Mouse (Mus musculus): Measurements from ENCODE around the gene Arhgap23. TPM values are rescaled to one million over a fixed set of nuclear protein-coding genes. Genes with fewer than 3 reads are reported as not detected.
A peak's percentile ranks its signal among the peaks of the same experiment; 100 is the strongest.

The Arhgap23 gene
- polyA plus RNA-seq, 1 experiment: 27.7 TPM

- TF ChIP-seq POLR2A (IDR thresholded peaks at IDR 0.05; ENCODE audit: control insufficient read depth, low read depth, low read length): no peak
- no peak for TF ChIP-seq CTCF (IDR thresholded peaks at IDR 0.05; ENCODE audit: control insufficient read depth, insufficient read depth, insufficient replicate concordance, low read depth, low read length)
- H3K27me3 ChIP-seq (ENCODE audit: control insufficient read depth, insufficient read depth, low read length): peaks cover 2% of the 10 kb centered on the region
- H3K27ac ChIP-seq (ENCODE audit: control insufficient read depth, insufficient read depth, low read depth, low read length): no peak overlapping the region
- H3K36me3 ChIP-seq (ENCODE audit: control insufficient read depth, insufficient read depth, low read length): no peaks in the 10 kb centered on the region
- peaks cover 20% of the 10 kb centered on the region for H3K4me1 ChIP-seq (ENCODE audit: control insufficient read depth, insufficient read depth, low read length)
- H3K4me3 ChIP-seq (ENCODE audit: control insufficient read depth, low read depth, low read length): no peak overlapping the region
Observed at GRCm38 (mm10) chr11:97533653-97534052, 118.3 kb downstream of the Arhgap23 start.

DNA sequence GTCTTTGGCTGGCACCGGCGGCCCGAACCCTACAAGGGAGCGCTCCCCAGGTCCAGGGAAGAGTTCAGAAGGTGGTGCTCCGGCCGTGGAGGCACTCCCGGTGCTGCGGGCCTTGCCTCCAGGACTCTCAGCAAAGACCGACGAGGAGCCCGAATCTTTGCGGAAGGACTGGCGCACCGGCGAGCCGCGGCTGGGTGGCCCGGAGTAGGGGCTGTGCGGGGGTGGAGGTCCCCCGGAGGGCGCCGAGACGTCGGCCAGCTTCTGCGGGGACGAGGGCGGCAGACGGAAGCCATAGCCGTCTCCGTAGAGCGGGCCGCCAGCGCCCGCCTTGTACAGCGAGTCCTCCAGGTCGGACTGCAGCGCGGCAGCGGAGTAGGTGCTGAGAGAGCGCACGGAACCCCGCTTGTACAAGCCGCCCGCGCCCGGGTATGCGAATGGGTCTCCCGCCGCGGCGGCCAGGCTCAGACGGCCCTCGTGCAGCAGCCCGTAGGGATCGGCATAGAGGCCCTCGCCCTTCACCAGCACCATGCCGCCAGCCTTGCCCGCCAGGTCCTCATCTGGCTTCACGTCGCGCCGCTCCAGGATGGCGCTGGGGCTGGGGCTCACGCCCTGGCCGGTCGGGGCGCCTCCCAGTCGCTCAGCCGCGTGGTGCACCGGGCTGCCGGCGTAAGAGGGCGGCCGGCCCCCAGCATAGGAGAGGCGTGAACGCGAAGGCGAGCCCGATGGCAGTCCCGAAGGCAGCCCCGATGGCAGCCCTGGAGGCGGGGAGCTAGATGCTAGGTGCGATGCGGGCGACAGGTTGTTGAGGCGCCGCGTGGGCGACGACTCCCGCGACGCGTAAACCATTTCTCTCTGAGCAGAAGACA is 119.3 kb downstream of the Arhgap23 start:
- Histone ChIP-seq H3K27ac (ENCODE audit: control insufficient read depth, insufficient read depth, low read depth, low read length) (no peak overlapping the region), H3K36me3 (ENCODE audit: control insufficient read depth, insufficient read depth, low read length) (no peaks in the 10 kb centered on the region), H3K27me3 (ENCODE audit: control insufficient read depth, insufficient read depth, low read length) (peaks cover 2% of the 10 kb centered on the region), H3K4me3 (ENCODE audit: control insufficient read depth, low read depth, low read length) (peak overlapping the region; percentile 76), H3K4me1 (ENCODE audit: control insufficient read depth, insufficient read depth, low read length) (peaks cover 20% of the 10 kb centered on the region)
- no peak for TF ChIP-seq POLR2A (IDR thresholded peaks at IDR 0.05; ENCODE audit: control insufficient read depth, low read depth, low read length)
- no peak for TF ChIP-seq CTCF (IDR thresholded peaks at IDR 0.05; ENCODE audit: control insufficient read depth, insufficient read depth, insufficient replicate concordance, low read depth, low read length)

DNA sequence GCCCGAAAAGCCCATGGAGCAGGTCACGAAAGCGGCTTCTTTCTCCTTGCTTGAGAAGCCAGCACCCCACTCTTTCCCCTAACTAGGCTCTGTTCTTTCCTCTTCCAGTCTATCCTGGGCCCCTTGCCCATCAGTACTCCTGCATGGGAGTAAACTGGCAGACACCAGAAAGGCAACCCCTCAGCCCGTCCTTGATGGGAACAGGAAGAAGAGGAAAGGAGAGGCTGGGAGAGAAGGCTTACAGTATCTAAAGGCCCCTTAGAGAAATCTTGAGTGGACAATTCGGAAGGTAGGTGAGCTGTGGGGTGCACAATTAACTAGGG is 119.9 kb downstream of the Arhgap23 start:
- TF ChIP-seq POLR2A (IDR thresholded peaks at IDR 0.05; ENCODE audit: control insufficient read depth, low read depth, low read length) (no peak), CTCF (IDR thresholded peaks at IDR 0.05; ENCODE audit: control insufficient read depth, insufficient read depth, insufficient replicate concordance, low read depth, low read length) (no peak)
- Histone ChIP-seq H3K4me3 (ENCODE audit: control insufficient read depth, low read depth, low read length) (peak overlapping the region; percentile 76), H3K27me3 (ENCODE audit: control insufficient read depth, insufficient read depth, low read length) (peaks cover 2% of the 10 kb centered on the region), H3K4me1 (ENCODE audit: control insufficient read depth, insufficient read depth, low read length) (peaks cover 20% of the 10 kb centered on the region), H3K27ac (ENCODE audit: control insufficient read depth, insufficient read depth, low read depth, low read length) (no peak overlapping the region), H3K36me3 (ENCODE audit: control insufficient read depth, insufficient read depth, low read length) (no peaks in the 10 kb centered on the region)

DNA sequence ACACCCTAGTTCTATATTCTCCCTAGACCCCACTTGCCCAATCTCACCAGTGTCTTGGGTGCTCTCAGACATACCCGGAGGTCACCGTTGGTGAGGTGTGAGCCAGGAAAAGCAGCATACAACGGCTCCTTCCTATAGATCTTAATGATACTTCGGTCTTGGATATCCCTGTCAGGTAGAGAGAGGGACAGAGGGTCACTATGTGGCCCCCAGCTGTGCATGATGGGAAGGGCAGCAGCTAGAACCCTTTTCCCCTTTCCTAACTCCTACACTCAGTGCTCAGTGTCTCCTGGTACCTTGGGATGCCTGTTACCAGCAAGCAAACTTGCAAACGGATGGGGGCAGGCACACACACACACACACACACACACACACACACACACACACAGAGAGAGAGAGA is 120.3 kb downstream of the Arhgap23 start:
- H3K4me1 ChIP-seq (ENCODE audit: control insufficient read depth, insufficient read depth, low read length): peaks cover 20% of the 10 kb centered on the region
- no peak overlapping the region for H3K27ac ChIP-seq (ENCODE audit: control insufficient read depth, insufficient read depth, low read depth, low read length)
- no peaks in the 10 kb centered on the region for H3K36me3 ChIP-seq (ENCODE audit: control insufficient read depth, insufficient read depth, low read length)
- TF ChIP-seq CTCF (IDR thresholded peaks at IDR 0.05; ENCODE audit: control insufficient read depth, insufficient read depth, insufficient replicate concordance, low read depth, low read length) (no peak), POLR2A (IDR thresholded peaks at IDR 0.05; ENCODE audit: control insufficient read depth, low read depth, low read length) (no peak)
- peaks cover 2% of the 10 kb centered on the region for H3K27me3 ChIP-seq (ENCODE audit: control insufficient read depth, insufficient read depth, low read length)
- peak overlapping the region; percentile 36 for H3K4me3 ChIP-seq (ENCODE audit: control insufficient read depth, low read depth, low read length)

DNA sequence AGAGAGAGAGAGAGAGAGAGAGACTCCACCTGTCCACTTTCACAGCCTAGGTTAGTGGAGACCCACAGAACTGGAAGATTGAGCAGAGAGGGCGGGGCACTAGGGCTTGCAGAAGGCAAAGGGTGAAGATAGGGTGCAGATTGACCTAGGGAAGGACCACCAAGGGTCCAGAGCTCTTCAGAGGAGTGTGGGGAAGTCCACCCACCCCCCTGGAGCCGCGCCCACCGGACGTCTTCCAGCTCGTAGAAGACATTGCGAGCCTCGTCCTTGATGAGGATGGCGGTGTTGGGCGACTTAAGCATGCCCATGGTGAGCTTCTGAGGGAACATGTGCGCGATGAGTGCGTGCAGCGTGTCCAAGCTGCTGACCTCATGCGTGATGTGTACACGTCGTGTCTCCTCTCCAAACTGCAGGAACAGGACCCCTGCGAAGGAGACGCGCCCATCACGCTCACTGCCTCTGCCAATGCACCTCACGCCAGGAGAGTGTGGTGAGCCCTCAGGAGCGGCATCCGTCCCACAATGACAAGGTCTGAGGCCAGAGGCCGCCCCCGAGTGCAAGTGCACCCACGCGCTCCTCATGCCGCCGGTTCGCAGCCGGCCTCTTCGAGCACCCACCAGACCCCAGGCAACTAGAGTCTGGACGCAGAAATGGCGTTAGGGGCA is 120.9 kb downstream of the Arhgap23 start:
- H3K4me3 ChIP-seq (ENCODE audit: control insufficient read depth, low read depth, low read length): peak overlapping the region; percentile 35
- no peak for TF ChIP-seq POLR2A (IDR thresholded peaks at IDR 0.05; ENCODE audit: control insufficient read depth, low read depth, low read length)
- no peak for TF ChIP-seq CTCF (IDR thresholded peaks at IDR 0.05; ENCODE audit: control insufficient read depth, insufficient read depth, insufficient replicate concordance, low read depth, low read length)
- H3K4me1 ChIP-seq (ENCODE audit: control insufficient read depth, insufficient read depth, low read length): peaks cover 20% of the 10 kb centered on the region
- no peaks in the 10 kb centered on the region for H3K36me3 ChIP-seq (ENCODE audit: control insufficient read depth, insufficient read depth, low read length)
- peaks cover 2% of the 10 kb centered on the region for H3K27me3 ChIP-seq (ENCODE audit: control insufficient read depth, insufficient read depth, low read length)
- H3K27ac ChIP-seq (ENCODE audit: control insufficient read depth, insufficient read depth, low read depth, low read length): no peak overlapping the region

DNA sequence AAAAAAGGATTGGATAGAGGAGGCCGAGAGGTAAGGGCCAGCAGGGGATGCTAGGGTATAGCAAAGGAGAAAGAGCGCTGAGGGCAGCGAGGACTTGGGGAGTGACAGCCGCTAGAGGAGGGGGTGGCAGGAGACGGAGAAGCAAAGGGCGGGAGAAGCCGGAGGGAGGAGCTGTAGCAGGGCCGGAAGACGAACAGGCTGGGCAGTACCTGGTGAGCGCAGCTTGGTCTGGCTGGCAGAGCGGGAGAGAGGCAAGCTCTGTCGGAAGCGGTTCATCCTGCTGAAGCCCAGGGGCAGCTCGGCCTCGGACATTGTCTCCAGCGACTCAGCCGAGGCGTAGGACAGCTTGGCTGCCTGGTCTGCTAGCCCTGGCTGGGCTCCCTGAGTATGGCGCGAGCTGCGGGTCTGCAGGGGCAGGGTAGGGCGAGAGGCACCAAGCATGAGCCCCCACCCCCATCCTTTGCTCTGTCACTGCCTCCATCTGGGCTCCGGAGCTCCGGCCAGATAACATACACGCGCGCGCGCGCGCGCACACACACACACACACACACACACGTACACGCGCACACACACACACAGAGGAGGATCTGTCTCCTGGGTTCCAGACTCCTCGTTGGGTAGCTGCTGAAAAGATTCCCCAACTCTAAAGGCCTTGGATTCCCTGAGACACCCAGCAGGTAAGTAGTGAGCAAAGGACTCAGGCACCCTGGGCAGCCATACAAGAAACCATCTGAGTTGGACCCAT is 121.7 kb downstream of the Arhgap23 start:
- TF ChIP-seq CTCF (IDR thresholded peaks at IDR 0.05; ENCODE audit: control insufficient read depth, insufficient read depth, insufficient replicate concordance, low read depth, low read length): no peak
- no peak for TF ChIP-seq POLR2A (IDR thresholded peaks at IDR 0.05; ENCODE audit: control insufficient read depth, low read depth, low read length)

GRCm38 (mm10) chr11:97537580-97538089 is 122.3 kb downstream of the Arhgap23 start:
- Histone ChIP-seq H3K4me1 (ENCODE audit: control insufficient read depth, insufficient read depth, low read length) (peaks cover 10% of the 10 kb centered on the region), H3K4me3 (ENCODE audit: control insufficient read depth, low read depth, low read length) (peak overlapping the region; percentile 35), H3K27me3 (ENCODE audit: control insufficient read depth, insufficient read depth, low read length) (peaks cover 2% of the 10 kb centered on the region), H3K27ac (ENCODE audit: control insufficient read depth, insufficient read depth, low read depth, low read length) (no peak overlapping the region), H3K36me3 (ENCODE audit: control insufficient read depth, insufficient read depth, low read length) (no peaks in the 10 kb centered on the region)
- TF ChIP-seq CTCF (IDR thresholded peaks at IDR 0.05; ENCODE audit: control insufficient read depth, insufficient read depth, insufficient replicate concordance, low read depth, low read length) (no peak), POLR2A (IDR thresholded peaks at IDR 0.05; ENCODE audit: control insufficient read depth, low read depth, low read length) (no peak)

More for the DNA sequence above, 121.7 kb downstream of the Arhgap23 start:
- Histone ChIP-seq H3K27me3 (ENCODE audit: control insufficient read depth, insufficient read depth, low read length) (peaks cover 2% of the 10 kb centered on the region), H3K27ac (ENCODE audit: control insufficient read depth, insufficient read depth, low read depth, low read length) (no peak overlapping the region), H3K4me1 (ENCODE audit: control insufficient read depth, insufficient read depth, low read length) (peaks cover 16% of the 10 kb centered on the region), H3K4me3 (ENCODE audit: control insufficient read depth, low read depth, low read length) (peak overlapping the region; percentile 35), H3K36me3 (ENCODE audit: control insufficient read depth, insufficient read depth, low read length) (no peaks in the 10 kb centered on the region)
